Mouse (Mus musculus) embryonic stem cell, embryonic (primary cell): ENCODE data around the gene Col4a1.

Source experiments
- CTCF ChIA-PET, 4 experiments: fragments of 300-600 bp in 2 of 4; fragments of 350-600 bp in 2 of 4; sonication (Branson Sonifier 250); formaldehyde crosslinking; loops; one replicate each; lab custom pipeline; 2022; ENCODE audit warnings: inconsistent platforms in 2 of 4; lab: Charles Lee
- POLR2A ChIA-PET, 4 experiments: fragments of 300-600 bp in 2 of 4; fragments of 350-600 bp in 2 of 4; sonication (Branson Sonifier 250); formaldehyde crosslinking; loops; one replicate each; lab custom pipeline; 2022; ENCODE audit warnings: antibody characterized with exemption in 4 of 4, inconsistent platforms in 1 of 4; lab: Charles Lee

Col4a1 gene

DNA sequence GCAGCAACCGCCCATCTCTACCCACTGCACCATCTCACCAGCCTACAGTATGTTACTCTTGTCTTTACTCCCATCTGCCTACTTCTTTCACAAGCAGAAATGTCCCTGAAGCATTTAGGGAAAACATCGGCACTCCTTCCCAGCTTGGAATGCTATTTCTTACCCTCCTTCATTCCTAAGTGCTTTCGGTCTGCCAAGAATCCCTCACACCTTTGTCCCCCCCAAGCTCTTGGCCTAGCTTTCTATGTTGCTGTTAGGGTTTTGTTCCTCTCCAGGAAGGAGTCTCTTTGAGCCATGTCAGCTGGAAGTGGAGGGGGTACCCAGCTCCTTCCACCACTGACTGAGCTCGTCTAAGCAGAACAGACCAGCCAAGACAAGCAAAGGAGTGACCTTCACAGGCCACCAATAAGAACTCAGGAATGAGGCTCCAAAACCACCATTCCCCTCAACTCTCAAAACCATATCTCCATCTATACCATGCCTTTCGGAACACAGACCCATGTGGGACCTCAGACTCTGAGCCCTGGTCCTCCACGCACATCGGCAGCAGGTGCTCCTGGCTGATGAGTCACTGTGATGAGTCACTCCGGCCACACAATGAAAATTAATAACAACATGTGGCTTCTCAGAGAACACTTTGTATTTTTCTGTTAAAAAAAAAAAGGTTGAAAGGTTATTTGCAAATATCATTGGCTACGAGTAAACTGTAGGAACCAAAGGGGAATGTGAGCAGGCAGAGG is 156.9 kb downstream of the Col4a1 start:
- ChIA-PET POLR2A (no interaction called here), CTCF (no interaction called here)

DNA sequence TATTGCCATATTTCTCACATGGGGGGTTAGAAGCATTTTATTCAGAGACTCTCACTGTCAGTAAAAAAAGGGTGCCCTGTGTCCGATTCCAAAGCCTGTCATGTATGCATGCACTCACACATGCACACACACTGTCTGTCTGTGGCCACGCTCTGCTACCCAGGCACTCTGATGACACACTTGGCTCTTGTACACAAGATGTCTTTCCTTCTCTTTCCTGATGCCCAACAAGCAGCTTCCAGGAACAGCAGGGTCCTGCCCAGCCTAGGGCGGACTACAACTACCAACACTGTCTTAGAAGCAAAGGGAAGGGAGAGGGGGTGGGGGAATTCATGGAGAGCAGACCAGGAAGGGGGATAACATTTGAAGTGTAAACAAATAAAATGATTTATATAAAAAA is 162.4 kb downstream of the Col4a1 start:
- ChIA-PET CTCF (no interaction called here), POLR2A (no interaction called here)

DNA sequence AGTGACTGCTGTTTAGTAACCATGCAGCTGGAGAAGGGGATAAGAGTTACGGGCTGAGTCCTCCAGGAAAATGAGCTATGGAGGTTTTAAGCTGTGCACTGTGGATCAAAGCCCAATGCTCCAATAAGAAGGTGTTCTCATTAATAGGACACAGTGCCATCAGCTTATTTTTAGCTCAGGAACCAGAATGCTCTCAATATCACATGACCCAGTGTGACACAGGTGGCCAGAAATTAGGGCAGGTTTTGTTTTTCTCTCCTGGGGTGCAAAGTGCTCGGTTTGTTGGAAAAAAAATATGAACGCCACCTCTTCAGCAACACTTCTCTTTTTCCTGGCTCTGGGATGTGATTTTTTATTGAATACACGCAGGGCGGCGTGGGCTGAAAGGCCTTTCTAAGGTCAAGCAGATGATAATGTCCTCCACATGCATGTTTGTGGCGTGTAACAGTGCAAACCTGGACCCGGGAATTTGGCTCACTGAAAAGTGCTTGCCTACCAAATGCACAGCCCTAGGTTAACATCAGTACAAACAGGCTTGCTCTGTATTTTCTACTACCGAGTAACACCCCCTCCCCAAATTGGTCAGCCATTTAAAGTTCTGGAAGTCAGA is 163.3 kb downstream of the Col4a1 start:
- ChIA-PET CTCF (interaction anchor here in 1 of 4 experiments (1.3 kb wide), 1 partner anchor 711 kb away, joined by 3 read pairs; no protein-coding TSS in a partner anchor), POLR2A (no interaction called here)

DNA sequence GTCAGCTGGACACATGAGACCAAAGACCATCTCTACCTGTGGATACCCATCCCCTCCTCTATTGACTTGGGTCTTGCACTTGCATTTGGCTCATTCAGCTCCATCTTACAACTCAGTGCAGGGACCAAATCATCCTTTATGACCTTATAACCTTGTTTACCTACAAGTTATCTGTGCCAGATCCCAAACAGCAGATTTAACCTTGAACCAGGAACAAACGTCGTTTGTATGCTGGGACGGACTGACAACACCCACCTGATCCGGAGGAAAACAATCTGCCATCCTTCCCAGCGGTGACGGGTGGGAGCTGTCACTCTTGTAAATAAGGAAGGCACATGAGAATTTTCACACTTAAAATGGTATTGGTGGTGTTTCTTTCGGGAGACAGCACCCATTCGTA is 163.8 kb downstream of the Col4a1 start:
- ChIA-PET CTCF (interaction anchor here in 1 of 4 experiments (1.3 kb wide), 1 partner anchor 710 kb away, joined by 3 read pairs; no protein-coding TSS in a partner anchor), POLR2A (no interaction called here)
